Mouse (Mus musculus): ENCODE results near the gene Ablim1.

Gene Ablim1

GRCm38 (mm10) chr19:57229161-57229560 is 85.6 kb downstream of the Ablim1 start:
- intact Hi-C loops (cut with DNase I): no loop called here

GRCm38 (mm10) chr19:57228576-57228975 is 86.1 kb downstream of the Ablim1 start:
- intact Hi-C loops (cut with DNase I): no loop called here

GRCm38 (mm10) chr19:57224390-57224789 is 90.3 kb downstream of the Ablim1 start:
- intact Hi-C loops (cut with DNase I): no loop called here

GRCm38 (mm10) chr19:57223686-57224085 is 91.0 kb downstream of the Ablim1 start:
- intact Hi-C loops (cut with DNase I): no loop called here

- intact Hi-C loops (cut with DNase I): no loop called here
These were observed 92.1 kb downstream of the Ablim1 start for GRCm38 (mm10) chr19:57222657-57223056.

GRCm38 (mm10) chr19:57221684-57222235 is 93.0 kb downstream of the Ablim1 start:
- intact Hi-C loops (cut with DNase I): no loop called here

GRCm38 (mm10) chr19:57219758-57220157 is 95.0 kb downstream of the Ablim1 start:
- intact Hi-C loops (cut with DNase I): no loop called here

GRCm38 (mm10) chr19:57217161-57217560 is 97.6 kb downstream of the Ablim1 start:
- intact Hi-C loops (cut with DNase I): no loop called here

- intact Hi-C loops (cut with DNase I): no loop called here
These were observed 99.2 kb downstream of the Ablim1 start for GRCm38 (mm10) chr19:57215527-57215926.

GRCm38 (mm10) chr19:57212406-57212805 is 102.3 kb downstream of the Ablim1 start:
- intact Hi-C loops (cut with DNase I): no loop called here

- intact Hi-C loops (cut with DNase I): no loop called here
These were observed 103.1 kb downstream of the Ablim1 start for GRCm38 (mm10) chr19:57211444-57212111.

- intact Hi-C loops (cut with DNase I): no loop called here
These were observed 103.8 kb downstream of the Ablim1 start for GRCm38 (mm10) chr19:57210924-57211323.

GRCm38 (mm10) chr19:57204101-57204500 is 110.6 kb downstream of the Ablim1 start:
- intact Hi-C loops (cut with DNase I): no loop called here

- intact Hi-C loops (cut with DNase I): no loop called here
These were observed 112.2 kb downstream of the Ablim1 start for GRCm38 (mm10) chr19:57202554-57202953.

- intact Hi-C loops (cut with DNase I): no loop called here
These were observed 113.6 kb downstream of the Ablim1 start for GRCm38 (mm10) chr19:57201090-57201483.

GRCm38 (mm10) chr19:57200477-57201089 is 114.1 kb downstream of the Ablim1 start:
- intact Hi-C loops (cut with DNase I): no loop called here

GRCm38 (mm10) chr19:57199361-57199760 is 115.4 kb downstream of the Ablim1 start:
- intact Hi-C loops (cut with DNase I): loop anchor here (5.0 kb wide), 1 partner anchor 38 kb away; no protein-coding TSS in a partner anchor

- intact Hi-C loops (cut with DNase I): loop anchor here (5.0 kb wide), 1 partner anchor 39 kb away; no protein-coding TSS in a partner anchor
These were observed 116.2 kb downstream of the Ablim1 start for GRCm38 (mm10) chr19:57198531-57198930.

- intact Hi-C loops (cut with DNase I): loop anchor here (5.0 kb wide), 1 partner anchor 39 kb away; no protein-coding TSS in a partner anchor
These were observed 116.7 kb downstream of the Ablim1 start for GRCm38 (mm10) chr19:57198029-57198428.

GRCm38 (mm10) chr19:57197043-57197817 is 117.5 kb downstream of the Ablim1 start:
- intact Hi-C loops (cut with DNase I): loop anchor here (5.0 kb wide), 1 partner anchor 40 kb away; no protein-coding TSS in a partner anchor

GRCm38 (mm10) chr19:57196616-57197015 is 118.1 kb downstream of the Ablim1 start:
- intact Hi-C loops (cut with DNase I): loop anchor here (5.0 kb wide), 1 partner anchor 41 kb away; no protein-coding TSS in a partner anchor
